Mouse (Mus musculus) ES-E14 (cell line): ENCODE results near the gene Mat2b.

Experiments
- CHD2 ChIP-seq: IDR thresholded peaks from 2 replicates; pipeline ENCODE4 v1.6.1; 2014; ENCODE audit warnings: mild to moderate bottlenecking, low read depth, low read length, inconsistent platforms
- HCFC1 ChIP-seq: IDR thresholded peaks from 2 replicates; pipeline ENCODE4 v1.6.1; 2012; ENCODE audit warnings: low read length, inconsistent platforms, borderline replicate concordance; ENCODE audit not compliant: insufficient read depth
- MAFK ChIP-seq: IDR thresholded peaks from 2 replicates; pipeline ENCODE4 v1.6.1; 2014; ENCODE audit warnings: mild to moderate bottlenecking, low read depth, low read length, inconsistent platforms; ENCODE audit not compliant: insufficient read depth
- ZNF384 ChIP-seq: IDR thresholded peaks from 2 replicates; pipeline ENCODE4 v1.6.1; 2012; ENCODE audit warnings: low read depth, low read length, inconsistent platforms

- TF ChIP-seq ZNF384 (no peak), MAFK (no peak), HCFC1 (no peak), CHD2 (no peak)
These were observed 47.8 kb downstream of the Mat2b start for GRCm38 (mm10) chr11:40647246-40647645.
